Mouse (Mus musculus) kidney, adult 2 months (tissue): ENCODE results near the gene Nlrp1b.

Experiments
- CTCF ChIP-seq: fragments of 200-500 bp; conservative IDR thresholded peaks from 2 replicates; pipeline ENCODE4 v1.5.1; 2011; ENCODE audit warnings: low read depth, mild to moderate bottlenecking, control low read depth, low read length, moderate library complexity, mixed read lengths; ENCODE audit not compliant: insufficient read depth, insufficient read length
- POLR2A ChIP-seq: fragments of 200-500 bp; IDR thresholded peaks from one replicate; pipeline ENCODE4 v1.6.1; 2011; ENCODE audit warnings: low read depth, low read length, control low read depth

DNA sequence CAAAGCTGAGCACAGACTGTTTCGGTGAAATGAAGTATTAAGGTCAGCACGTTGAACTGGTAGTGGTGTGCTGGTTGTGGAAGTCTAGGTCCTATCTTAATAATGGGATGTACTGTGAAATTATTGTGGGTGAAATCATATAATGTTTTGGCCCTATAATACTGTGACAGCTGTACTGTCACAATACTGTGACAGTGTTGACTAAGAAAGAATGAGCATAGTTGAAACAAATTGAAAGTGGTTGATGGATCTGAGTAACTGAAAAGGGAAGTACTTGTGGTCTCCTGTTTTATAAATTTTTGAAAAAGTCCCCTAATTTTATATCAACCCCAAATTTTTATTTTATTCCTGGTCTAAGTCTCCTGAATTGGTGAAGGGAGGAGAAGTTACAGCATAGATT, 123.4 kb downstream of the Nlrp1b start:
- TF ChIP-seq CTCF = no peak
- TF ChIP-seq POLR2A = no peak
